In the genomic region with DNA sequence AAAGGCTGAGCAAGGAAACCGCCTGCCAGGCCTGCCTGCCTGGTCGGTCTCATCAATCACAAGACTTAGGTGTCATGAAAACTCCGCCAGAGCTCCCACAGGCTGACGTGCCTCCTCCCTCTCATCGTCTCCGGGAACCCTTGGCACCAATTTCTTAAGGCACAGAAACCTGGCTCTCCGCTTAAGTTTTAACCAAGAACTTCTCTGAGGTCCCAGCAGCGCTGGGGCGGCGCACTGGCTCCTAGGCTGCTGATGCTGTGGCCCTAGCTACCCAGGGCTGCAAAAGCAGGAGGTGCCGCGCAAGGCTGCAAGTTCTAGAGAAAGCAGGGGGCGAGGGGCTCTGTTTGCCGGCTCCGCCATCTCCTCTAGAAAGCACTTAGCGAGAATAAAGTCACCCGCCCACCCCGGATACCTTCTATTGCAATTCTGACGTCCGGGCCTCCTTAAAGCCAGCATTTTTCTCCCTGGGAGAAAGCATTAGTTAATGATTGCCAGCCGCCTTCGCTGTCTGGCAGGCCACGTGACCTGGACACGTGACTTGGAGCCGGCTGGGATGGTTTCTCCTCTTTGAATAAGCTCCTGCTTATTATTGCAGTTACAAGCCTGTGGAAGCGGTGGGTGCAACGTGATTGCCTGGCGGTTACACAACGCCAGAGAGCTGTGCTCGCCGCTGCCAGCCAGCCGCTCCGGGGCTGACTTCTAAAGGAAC, we compare ENCODE assay signal across 8 mouse cellular contexts. TPM values are rescaled to one million over a fixed set of nuclear protein-coding genes. Genes with fewer than 3 reads are reported as not detected.
DNase-seq lines count a peak whose midpoint lies in the region; ATAC-seq and TF ChIP-seq lines count a peak whose summit lies in the region.

Gene Gm42791 (minus strand): TSS at position 442 of the 709 bp plus-strand sequence.

- under 1% methylated on average over 33 of the region's 33 CpGs for WGBS in forebrain, embryonic 14.5 days
- WGBS in large intestine, adult 2 months, result 1% methylated on average over 33 of the region's 33 CpGs
- WGBS in liver, embryonic 16.5 days (ENCODE audit: insufficient replicate concordance), result 2% methylated on average over 33 of the region's 33 CpGs
- WGBS in neural tube, embryonic 13.5 days, result under 1% methylated on average over 33 of the region's 33 CpGs

- TF ChIP-seq CTCF in E14TG2a.4 (conservative IDR thresholded peaks at IDR 0.05; ENCODE audit: low read length), result no peak

- intact Hi-C loops in heart, postnatal 10 days (cut with DNase I), result loop anchor here (5.0 kb wide), 1 partner anchor 88 kb away; no protein-coding TSS in a partner anchor

- ATAC-seq in forebrain, embryonic 14.5 days, result peak; percentile 95
- peak; percentile 80 for ATAC-seq in liver, embryonic 16.5 days (ENCODE audit: low read depth)
- ATAC-seq in neural tube, embryonic 13.5 days (ENCODE audit: low read depth), result peak; percentile 84

- H3K9me3 ChIP-seq in E14TG2a.4 (ENCODE audit: low read length), result 0 out of 2 replicates have a peak, but pooled peaks cover under 1% of the 10 kb centered on the region
- no peaks in the 10 kb centered on the region for H3K9me3 ChIP-seq in forebrain, embryonic 14.5 days (replicated peaks; ENCODE audit: control insufficient read depth, low read length)
- H3K9me3 ChIP-seq in liver, embryonic 16.5 days (replicated peaks; ENCODE audit: control insufficient read depth, low read length), result no peaks in the 10 kb centered on the region
- H3K9me3 ChIP-seq in neural tube, embryonic 13.5 days, result peaks cover 5% of the 10 kb centered on the region; the same call in 1 of the 2 replicates

- peaks cover 41% of the 10 kb centered on the region for H3K4me1 ChIP-seq in E14TG2a.4 (replicated peaks; ENCODE audit: low read depth, low read length)
- H3K4me1 ChIP-seq in forebrain, embryonic 14.5 days (ENCODE audit: control insufficient read depth, insufficient read depth, low read length), result peaks cover 14% of the 10 kb centered on the region
- peaks cover 8% of the 10 kb centered on the region; the same call in 1 of the 2 replicates for H3K4me1 ChIP-seq in liver, embryonic 16.5 days (ENCODE audit: control insufficient read depth, low read depth, low read length)
- H3K4me1 ChIP-seq in neural tube, embryonic 13.5 days (replicated peaks), result peaks cover 26% of the 10 kb centered on the region

- H3K9ac ChIP-seq in forebrain, embryonic 14.5 days (ENCODE audit: low read length), result peak within 1 kb of the TSS; percentile 75
- H3K9ac ChIP-seq in liver, embryonic 16.5 days (ENCODE audit: low read depth, low read length), result peak within 1 kb of the TSS; percentile 61
- peak within 1 kb of the TSS; percentile 75 for H3K9ac ChIP-seq in neural tube, embryonic 13.5 days

- H3K27ac ChIP-seq in forebrain, embryonic 14.5 days (ENCODE audit: low read depth, low read length), result peak within 1 kb of the TSS; percentile 93
- peak within 1 kb of the TSS; percentile 39 for H3K27ac ChIP-seq in liver, embryonic 16.5 days (ENCODE audit: low read length)
- peak within 1 kb of the TSS; percentile 96 for H3K27ac ChIP-seq in neural tube, embryonic 13.5 days (replicated peaks)

- H3K36me3 ChIP-seq in E14TG2a.4 (ENCODE audit: insufficient read depth, low read length), result no peaks in the 10 kb centered on the region
- no peaks in the 10 kb centered on the region for H3K36me3 ChIP-seq in forebrain, embryonic 14.5 days (ENCODE audit: control insufficient read depth, insufficient read depth, low read length)
- no peaks in the 10 kb centered on the region for H3K36me3 ChIP-seq in liver, embryonic 16.5 days (ENCODE audit: control insufficient read depth, insufficient read depth)
- 0 out of 2 replicates have a peak, but pooled peaks cover 3% of the 10 kb centered on the region for H3K36me3 ChIP-seq in neural tube, embryonic 13.5 days

- H3K4me2 ChIP-seq in forebrain, embryonic 14.5 days (ENCODE audit: low read length), result peak within 1 kb of the TSS; percentile 70
- peak within 1 kb of the TSS; percentile 66 for H3K4me2 ChIP-seq in liver, embryonic 16.5 days (ENCODE audit: low read depth, low read length)
- peak within 1 kb of the TSS; percentile 80 for H3K4me2 ChIP-seq in neural tube, embryonic 13.5 days

- DNase-seq in cerebellum, adult 11 months, result peak; percentile 91
- peak; percentile 97 for DNase-seq in forebrain, embryonic 14.5 days (ENCODE audit: low spot score)
- DNase-seq in heart, postnatal 10 days, result peak; percentile 94
- peak; percentile 94 for DNase-seq in large intestine, adult 2 months (ENCODE audit: low read depth, low spot score)
- DNase-seq in telencephalon, adult 2 months (ENCODE audit: low read depth, low spot score), result peak; percentile 92

- peaks cover 55% of the 10 kb centered on the region for H3K27me3 ChIP-seq in E14TG2a.4 (ENCODE audit: insufficient read depth, low read length)
- no peaks in the 10 kb centered on the region for H3K27me3 ChIP-seq in forebrain, embryonic 14.5 days (replicated peaks; ENCODE audit: control insufficient read depth, insufficient read depth, low read length)
- no peaks in the 10 kb centered on the region for H3K27me3 ChIP-seq in liver, embryonic 16.5 days (ENCODE audit: control insufficient read depth, insufficient read depth, low read depth, low read length)
- H3K27me3 ChIP-seq in neural tube, embryonic 13.5 days, result no peaks in the 10 kb centered on the region

- H3K4me3 ChIP-seq in E14TG2a.4 (replicated peaks; ENCODE audit: low read length), result peak within 1 kb of the TSS; percentile 68
- H3K4me3 ChIP-seq in forebrain, embryonic 14.5 days (ENCODE audit: low read depth, low read length), result peak within 1 kb of the TSS; percentile 46
- H3K4me3 ChIP-seq in liver, embryonic 16.5 days (ENCODE audit: low read depth, low read length), result peak within 1 kb of the TSS; percentile 61
- peak within 1 kb of the TSS; percentile 51 for H3K4me3 ChIP-seq in neural tube, embryonic 13.5 days

RNA-seq across cellular contexts. Expression of gene Gm42791, which starts in this region (rescaled TPM):
- 8.4 TPM in 1 of 2 replicates, not detected in the other for polyA plus RNA-seq in forebrain, embryonic 14.5 days (2014; fragmentation: Nextera tagmentation; extraction: Ambion mirVana)
- 1 to 10 TPM; 4.1 to 6.0 TPM for total RNA-seq in heart, postnatal 10 days (2021)
- not detected in 2 replicates for polyA plus RNA-seq in large intestine, adult 2 months (2012; rRNA removed)
- 0.53 and 1.1 TPM in 2 replicates for polyA plus RNA-seq in liver, embryonic 16.5 days (2015; fragmentation: Nextera tagmentation; extraction: Ambion mirVana)
- 0.74 and 4.3 TPM in 2 replicates for polyA plus RNA-seq in neural tube, embryonic 13.5 days (2015; fragmentation: Nextera tagmentation; extraction: Ambion mirVana)

Comparison
In these comparisons a context has a peak if more than half of its experiments do, and no peak if none do; other contexts are left out.
1. Peak in every context shown above with its lines: DNase-seq, ATAC-seq, H3K4me3 ChIP-seq and H3K27ac ChIP-seq.
2. Peak in DNase-seq in large intestine, adult 2 months; RNA of the gene not detected or under 1 TPM.
3. H3K27ac ChIP-seq: peak in every context shown above with its lines; median percentile 96 in neural tube, embryonic 13.5 days; 93 in forebrain, embryonic 14.5 days; 39 in liver, embryonic 16.5 days.